Mouse (Mus musculus) MEL (cell line): ENCODE data around the gene Hrnr. TPM values are rescaled to one million over a fixed set of nuclear protein-coding genes. Genes with fewer than 3 reads are reported as not detected.
A peak's percentile ranks its signal among the peaks of the same experiment; 100 is the strongest.

Source experiments
- DNase-seq: peaks from one replicate; pipeline ENCODE4 v3.0.0; 2011; ENCODE audit warnings: low read depth, low spot score
- H3K27ac ChIP-seq: 2 replicates; pipeline ENCODE4 v1.5.1; 2012; ENCODE audit warnings: low read depth, mild to moderate bottlenecking, control low read depth, low read length, moderate library complexity; ENCODE audit not compliant: control insufficient read depth
- H3K27me3 ChIP-seq, 2 experiments: fragments of 150-350 bp in 1 of 2; sonication (generic) in 1 of 2; 2 replicates each; pipeline ENCODE4 v1.6.1; 2012; ENCODE audit warnings: low read length in 2 of 2, mild to moderate bottlenecking in 2 of 2, improper control_type of control experiment in 1 of 2, moderate library complexity in 1 of 2; ENCODE audit not compliant: insufficient read depth in 2 of 2, control insufficient read depth in 1 of 2
- H3K36me3 ChIP-seq, 2 experiments: 2 replicates each; pipeline ENCODE4 v1.6.1; 2012 to 2014; ENCODE audit warnings: low read length in 2 of 2, improper control_type of control experiment in 1 of 2, inconsistent platforms in 1 of 2, mild to moderate bottlenecking in 1 of 2; ENCODE audit not compliant: insufficient read depth in 2 of 2, control insufficient read depth in 1 of 2
- H3K4me1 ChIP-seq, 2 experiments: fragments of 150-350 bp in 1 of 2; sonication (generic) in 1 of 2; 2 replicates each; pipeline ENCODE4 v1.6.1; 2012; ENCODE audit warnings: low read length in 2 of 2, improper control_type of control experiment in 1 of 2, mild to moderate bottlenecking in 1 of 2; ENCODE audit not compliant: insufficient read depth in 2 of 2, control insufficient read depth in 1 of 2
- H3K4me3 ChIP-seq, 2 experiments: fragments of 150-350 bp in 1 of 2; sonication (generic) in 1 of 2; 2 replicates each; pipeline ENCODE4 v1.5.1; 2012; ENCODE audit warnings: low read depth in 2 of 2, low read length in 2 of 2, mild to moderate bottlenecking in 2 of 2, moderate library complexity in 2 of 2, control low read depth in 1 of 2, improper control_type of control experiment in 1 of 2; ENCODE audit not compliant: control insufficient read depth in 1 of 2, insufficient read depth in 1 of 2
- H3K79me2 ChIP-seq: 2 replicates; pipeline ENCODE4 v1.6.1; 2012; ENCODE audit warnings: mild to moderate bottlenecking, low read length, moderate library complexity; ENCODE audit not compliant: control insufficient read depth, poor library complexity, insufficient read depth
- H3K9ac ChIP-seq: 2 replicates; pipeline ENCODE4 v1.6.1; 2012; ENCODE audit warnings: low read depth, mild to moderate bottlenecking, control low read depth, low read length, moderate library complexity; ENCODE audit not compliant: control insufficient read depth, poor library complexity, severe bottlenecking
- H3K9me3 ChIP-seq: fragments of 150-350 bp; sonication (generic); replicated peaks from 2 replicates; pipeline ENCODE4 v1.6.1; 2012; ENCODE audit warnings: mild to moderate bottlenecking, low read length, improper control_type of control experiment, moderate library complexity; ENCODE audit not compliant: insufficient read depth
- BHLHE40 ChIP-seq: IDR thresholded peaks from 2 replicates; pipeline ENCODE4 v1.6.1; 2012; ENCODE audit warnings: low read depth, mild to moderate bottlenecking, inconsistent platforms, low read length, improper control_type of control experiment, borderline replicate concordance
- CHD2 ChIP-seq: IDR thresholded peaks from 2 replicates; pipeline ENCODE4 v1.6.1; 2011; ENCODE audit warnings: low read length, improper control_type of control experiment
- CTCF ChIP-seq, 3 experiments: IDR thresholded peaks in 2 of 3; conservative IDR thresholded peaks in 1 of 3; 2 replicates each; pipeline ENCODE4 v1.5.1; 2011 to 2012; ENCODE audit warnings: low read length in 3 of 3, low read depth in 2 of 3, mild to moderate bottlenecking in 2 of 3, improper control_type of control experiment in 1 of 3, inconsistent platforms in 1 of 3, mixed read lengths in 1 of 3, moderate library complexity in 1 of 3; ENCODE audit not compliant: control insufficient read depth in 1 of 3, insufficient read depth in 1 of 3, poor library complexity in 1 of 3, severe bottlenecking in 1 of 3
- ETS1 ChIP-seq: IDR thresholded peaks from 2 replicates; pipeline ENCODE4 v1.6.1; 2012; ENCODE audit warnings: low read depth, mild to moderate bottlenecking, inconsistent platforms, low read length, improper control_type of control experiment, moderate library complexity
- GABPA ChIP-seq: IDR thresholded peaks from 2 replicates; pipeline ENCODE4 v1.6.1; 2012; ENCODE audit warnings: low read depth, mild to moderate bottlenecking, inconsistent platforms, low read length, improper control_type of control experiment, moderate library complexity
- GATA1 ChIP-seq: IDR thresholded peaks from 2 replicates; pipeline ENCODE4 v1.6.1; 2011; ENCODE audit warnings: low read depth, low read length, improper control_type of control experiment
- JUND ChIP-seq: IDR thresholded peaks from 2 replicates; pipeline ENCODE4 v1.6.1; 2011; ENCODE audit warnings: low read depth, mild to moderate bottlenecking, improper control_type of control experiment, low read length
- MAFK ChIP-seq: IDR thresholded peaks from 2 replicates; pipeline ENCODE4 v1.6.1; 2011; ENCODE audit warnings: low read depth, mild to moderate bottlenecking, low read length, improper control_type of control experiment, borderline replicate concordance
- MEF2A ChIP-seq: IDR thresholded peaks from 2 replicates; pipeline ENCODE4 v1.6.1; 2014; ENCODE audit warnings: low read depth, mild to moderate bottlenecking, inconsistent platforms, low read length, improper control_type of control experiment; ENCODE audit not compliant: poor library complexity, insufficient replicate concordance, severe bottlenecking; ENCODE audit errors: extremely low read depth
- MXI1 ChIP-seq: IDR thresholded peaks from 2 replicates; pipeline ENCODE4 v1.6.1; 2011; ENCODE audit warnings: mild to moderate bottlenecking, low read depth, low read length, improper control_type of control experiment
- NELFE ChIP-seq: IDR thresholded peaks from 2 replicates; pipeline ENCODE4 v1.6.1; 2011; ENCODE audit warnings: low read depth, low read length, improper control_type of control experiment
- NRF1 ChIP-seq: IDR thresholded peaks from 2 replicates; pipeline ENCODE4 v1.6.1; 2014; ENCODE audit warnings: low read depth, mild to moderate bottlenecking, inconsistent platforms, low read length, improper control_type of control experiment, moderate library complexity; ENCODE audit not compliant: poor library complexity, insufficient read depth, severe bottlenecking
- POLR2A ChIP-seq, 2 experiments: IDR thresholded peaks; 2 replicates each; pipeline ENCODE4 v1.6.1; 2011 to 2012; ENCODE audit warnings: low read length in 2 of 2, mild to moderate bottlenecking in 2 of 2, control low read depth in 1 of 2, improper control_type of control experiment in 1 of 2, low read depth in 1 of 2, moderate library complexity in 1 of 2; ENCODE audit not compliant: control insufficient read depth in 1 of 2, insufficient read depth in 1 of 2, poor library complexity in 1 of 2
- RCOR1 ChIP-seq: IDR thresholded peaks from 2 replicates; pipeline ENCODE4 v1.6.1; 2012; ENCODE audit warnings: low read depth, mild to moderate bottlenecking, inconsistent platforms, low read length, improper control_type of control experiment
- SMC3 ChIP-seq: IDR thresholded peaks from 2 replicates; pipeline ENCODE4 v1.6.1; 2011; ENCODE audit warnings: low read depth, low read length, improper control_type of control experiment
- TBP ChIP-seq: IDR thresholded peaks from 2 replicates; pipeline ENCODE4 v1.8.0; 2011; ENCODE audit warnings: low read depth, low read length, improper control_type of control experiment
- UBTF ChIP-seq: IDR thresholded peaks from 2 replicates; pipeline ENCODE4 v1.6.1; 2012; ENCODE audit warnings: low read depth, mild to moderate bottlenecking, inconsistent platforms, low read length, improper control_type of control experiment, moderate library complexity, borderline replicate concordance; ENCODE audit not compliant: insufficient read depth
- USF1 ChIP-seq: IDR thresholded peaks from 2 replicates; pipeline ENCODE4 v1.6.1; 2014; ENCODE audit warnings: low read depth, mild to moderate bottlenecking, inconsistent platforms, low read length, improper control_type of control experiment, moderate library complexity
- ZC3H11A ChIP-seq: IDR thresholded peaks from 2 replicates; pipeline ENCODE4 v1.6.1; 2012; ENCODE audit warnings: low read depth, mild to moderate bottlenecking, inconsistent platforms, low read length, improper control_type of control experiment
- ZNF384 ChIP-seq: IDR thresholded peaks from 2 replicates; pipeline ENCODE4 v1.6.1; 2012; ENCODE audit warnings: low read depth, mild to moderate bottlenecking, inconsistent platforms, low read length, improper control_type of control experiment
- polyA plus RNA-seq, 2 experiments: library from polyadenylated mRNA; stranded (reverse) in 1 of 2; unstranded in 1 of 2; fragments of >175 nt in 1 of 2; fragments of >200 nt in 1 of 2; gene quantifications; 2 replicates each; pipeline versions ENCODE4 v1.2.1 to v1.2.4; 2012; ENCODE audit warnings: low replicate concordance in 2 of 2, low read depth in 1 of 2; ENCODE audit not compliant: insufficient read length in 2 of 2, insufficient read depth in 1 of 2, missing spikeins in 1 of 2
- total RNA-seq: library from RNA; depleted of rRNA; stranded (reverse); fragments of 300-350 nt; gene quantifications from 2 replicates; pipeline ENCODE4 v1.2.3, GENCODE M21; 2012

The Hrnr gene
- total and polyA plus RNA-seq, 3 experiments: not detected

GRCm38 (mm10) chr3:93311371-93311770 lies 8.2 kb upstream of the Hrnr start:
- H3K27ac ChIP-seq: no peak overlapping the region
- no peaks in the 10 kb centered on the region for H3K79me2 ChIP-seq
- TF ChIP-seq BHLHE40: no peak
- TF ChIP-seq USF1: no peak
- no peak for TF ChIP-seq NRF1
- TF ChIP-seq UBTF: no peak
- no peak for TF ChIP-seq NELFE
- TF ChIP-seq, all 39 proteins: peak for 0
- H3K4me3 ChIP-seq: no peak overlapping the region
- H3K9ac ChIP-seq: no peak overlapping the region
- H3K9me3 ChIP-seq: no peaks in the 10 kb centered on the region
- DNase-seq: no peak
- H3K4me1 ChIP-seq: no peaks in the 10 kb centered on the region
- no peaks in the 10 kb centered on the region for H3K36me3 ChIP-seq
- H3K27me3 ChIP-seq: no peaks in the 10 kb centered on the region

- H3K9me3 ChIP-seq: no peaks in the 10 kb centered on the region
- H3K9ac ChIP-seq: no peak overlapping the region
- H3K27me3 ChIP-seq: no peaks in the 10 kb centered on the region
- no peaks in the 10 kb centered on the region for H3K79me2 ChIP-seq
- no peaks in the 10 kb centered on the region for H3K36me3 ChIP-seq
- H3K4me1 ChIP-seq: no peaks in the 10 kb centered on the region
- no peak overlapping the region for H3K27ac ChIP-seq
- no peak for DNase-seq
- TF ChIP-seq CTCF (IDR thresholded peaks at IDR 0.05 in 2 of 3, conservative IDR thresholded peaks at IDR 0.05 in 1 of 3; ENCODE audit: control insufficient read depth in 1 of 3, insufficient read depth in 1 of 3, low read depth in 2 of 3, low read length in 3 of 3, poor library complexity in 1 of 3, severe bottlenecking in 1 of 3): peak in 1 of 3 experiments; percentile 2; a peak in 1 of 6 replicates
- no peak for TF ChIP-seq CHD2
- no peak overlapping the region for H3K4me3 ChIP-seq
These were observed 5.2 kb upstream of the Hrnr start for GRCm38 (mm10) chr3:93314388-93314787.

DNA sequence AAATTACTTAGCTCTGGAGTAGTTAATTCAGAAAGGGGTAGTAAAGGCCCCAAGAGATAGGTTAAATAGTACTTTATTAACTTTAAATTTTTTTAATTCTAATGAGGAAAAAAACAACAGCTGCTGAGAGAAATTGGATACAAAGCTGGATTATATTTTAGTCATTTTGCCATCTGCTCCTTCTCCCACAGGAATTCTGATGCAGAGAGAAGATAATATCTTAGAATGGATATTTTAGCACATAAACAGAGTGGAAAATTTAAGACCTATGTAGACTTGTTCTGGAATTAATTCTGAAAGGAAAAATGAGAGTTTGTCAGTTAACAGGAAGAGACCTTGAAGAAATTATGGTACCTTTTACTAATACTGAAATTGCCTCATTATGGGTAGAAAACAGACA lies 18.2 kb downstream of the Hrnr start:
- no peaks in the 10 kb centered on the region for H3K79me2 ChIP-seq
- no peaks in the 10 kb centered on the region for H3K36me3 ChIP-seq
- DNase-seq: no peak
- no peaks in the 10 kb centered on the region for H3K9me3 ChIP-seq
- no peak overlapping the region for H3K27ac ChIP-seq
- H3K4me3 ChIP-seq: no peak overlapping the region
- H3K27me3 ChIP-seq: no peaks in the 10 kb centered on the region
- H3K4me1 ChIP-seq: no peaks in the 10 kb centered on the region
- TF ChIP-seq SMC3 (no peak), BHLHE40 (no peak), JUND (no peak), NELFE (no peak)
- no peak overlapping the region for H3K9ac ChIP-seq

DNA sequence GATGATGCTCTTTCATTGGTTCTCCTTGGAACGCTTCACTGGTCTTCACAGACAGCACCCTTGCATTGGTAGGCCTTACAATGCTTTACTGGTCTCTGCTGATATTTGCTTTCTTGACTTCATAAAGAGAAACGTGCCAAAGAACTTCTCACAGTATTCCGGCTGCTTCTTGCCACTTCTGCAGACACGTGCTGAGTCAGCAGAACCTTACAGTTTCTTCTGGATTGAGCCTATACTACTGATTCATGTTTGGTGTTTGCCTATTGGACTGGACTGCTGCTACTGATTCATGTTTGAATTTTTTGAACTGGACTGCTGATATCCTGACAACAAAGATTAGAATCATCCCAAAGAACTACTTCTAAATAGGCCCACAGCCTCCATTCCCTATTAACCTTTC lies 20.5 kb downstream of the Hrnr start:
- Histone ChIP-seq H3K9ac (no peak overlapping the region), H3K27ac (no peak overlapping the region), H3K79me2 (no peaks in the 10 kb centered on the region), H3K36me3 (no peaks in the 10 kb centered on the region), H3K9me3 (no peaks in the 10 kb centered on the region), H3K27me3 (no peaks in the 10 kb centered on the region), H3K4me3 (no peak overlapping the region), H3K4me1 (no peaks in the 10 kb centered on the region)
- DNase-seq: no peak
- TF ChIP-seq CTCF (IDR thresholded peaks at IDR 0.05 in 2 of 3, conservative IDR thresholded peaks at IDR 0.05 in 1 of 3; ENCODE audit: control insufficient read depth in 1 of 3, insufficient read depth in 1 of 3, low read depth in 2 of 3, low read length in 3 of 3, poor library complexity in 1 of 3, severe bottlenecking in 1 of 3) (no peak), POLR2A (IDR thresholded peaks at IDR 0.05; ENCODE audit: control insufficient read depth in 1 of 2, insufficient read depth in 1 of 2, low read depth in 1 of 2, low read length in 2 of 2, poor library complexity in 1 of 2) (no peak), USF1 (no peak), SMC3 (no peak), ZNF384 (no peak), ZC3H11A (no peak), TBP (no peak), JUND (no peak), RCOR1 (no peak), MAFK (no peak; the same call in 1 of the 2 replicates), GABPA (no peak), ETS1 (no peak), MEF2A (no peak), GATA1 (no peak), MXI1 (no peak)
